ENCODE assay signal across 9 mouse cellular contexts in the genomic region with DNA sequence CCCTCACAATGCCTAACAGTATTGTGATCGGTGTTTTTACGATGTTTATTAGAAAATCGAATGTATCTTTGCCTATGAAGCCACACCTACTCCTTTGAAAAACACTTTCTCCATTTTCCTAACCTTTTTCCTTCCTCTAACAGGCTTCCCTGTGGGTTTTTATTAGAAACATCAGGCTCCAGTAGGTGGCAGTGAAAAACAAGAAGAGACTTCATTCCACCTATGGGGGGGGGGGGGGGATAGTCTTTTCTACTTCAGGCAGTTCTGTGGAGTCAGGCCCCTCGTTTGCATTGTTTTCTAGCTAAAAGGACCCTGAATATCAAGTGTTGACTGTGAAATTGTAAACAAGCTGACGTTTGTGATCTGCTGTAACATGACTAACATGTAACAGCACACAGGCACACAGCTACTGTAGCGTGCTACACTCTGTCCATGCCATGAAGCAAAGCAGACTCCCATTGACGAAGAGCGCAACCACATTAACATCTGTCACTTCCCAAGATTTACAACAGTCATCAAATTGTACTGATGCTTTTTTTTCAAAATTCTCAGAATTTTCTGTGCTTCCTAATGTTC. TPM values are rescaled to one million over a fixed set of nuclear protein-coding genes. Genes with fewer than 3 reads are reported as not detected.
DNase-seq lines count a peak whose midpoint lies in the region; ATAC-seq and TF ChIP-seq lines count a peak whose summit lies in the region.
"Had no signal": no experiment of that assay in that cellular context is flagged by ENCODE, and none has a peak within 500 bp of the region (broad histone marks: within the 10 kb centered on the region; RNA-seq: fewer than 3 reads in every experiment).

No protein-coding gene starts in this region.

- no peaks in the 10 kb centered on the region; the same call in 1 of the 2 replicates for H3K4me1 ChIP-seq in intestine, embryonic 14.5 days (replicated peaks; ENCODE audit: control insufficient read depth, insufficient read depth, low read length)
- no peaks in the 10 kb centered on the region for H3K4me1 ChIP-seq in intestine, embryonic 16.5 days (ENCODE audit: control insufficient read depth, insufficient read depth, low read length)
- H3K4me1 ChIP-seq in forebrain, postnatal 0 days (ENCODE audit: insufficient read depth): no peaks in the 10 kb centered on the region
- H3K4me1 ChIP-seq in midbrain, embryonic 13.5 days (replicated peaks): no peaks in the 10 kb centered on the region
- H3K4me1 ChIP-seq: liver, embryonic 15.5 days had no signal

- 38% methylated on average over 8 of the region's 8 CpGs for whole genome bisulfite sequencing in intestine, embryonic 14.5 days
- WGBS in intestine, embryonic 16.5 days: 45% methylated on average over 8 of the region's 8 CpGs
- 60% methylated on average over 8 of the region's 8 CpGs for WGBS in forebrain, postnatal 0 days
- 65% methylated on average over 8 of the region's 8 CpGs for WGBS in midbrain, embryonic 13.5 days

- TF ChIP-seq CTCF in forebrain, postnatal 0 days (IDR thresholded peaks at IDR 0.05; ENCODE audit: low read depth): peak; percentile 69

- H3K27me3 ChIP-seq in intestine, embryonic 14.5 days (replicated peaks; ENCODE audit: control insufficient read depth, insufficient read depth, low read length): no peaks in the 10 kb centered on the region
- no peaks in the 10 kb centered on the region for H3K27me3 ChIP-seq in intestine, embryonic 16.5 days (replicated peaks; ENCODE audit: control insufficient read depth, insufficient read depth, low read length)
- H3K27me3 ChIP-seq in forebrain, postnatal 0 days (ENCODE audit: insufficient read depth, low read length): no peaks in the 10 kb centered on the region
- no peaks in the 10 kb centered on the region for H3K27me3 ChIP-seq in midbrain, embryonic 13.5 days
- H3K27me3 ChIP-seq: liver, embryonic 15.5 days had no signal

- DNase-seq in intestine, embryonic 14.5 days (ENCODE audit: low spot score): peak; percentile 56
- peak; percentile 23 for DNase-seq in R1 (ENCODE audit: low read depth, low spot score)
- peak; percentile 58 for DNase-seq in forebrain, postnatal 0 days
- no peak for DNase-seq in right cerebral cortex, postnatal 10 days (ENCODE audit: low spot score in 2 of 2)
- no peak for DNase-seq in ovary, postnatal 14 days (ENCODE audit: low spot score)
- DNase-seq in thymus, postnatal 25 days: no peak

- peaks cover 27% of the 10 kb centered on the region for H3K36me3 ChIP-seq in intestine, embryonic 14.5 days (ENCODE audit: control insufficient read depth, insufficient read depth, low read length)
- no peaks in the 10 kb centered on the region for H3K36me3 ChIP-seq in intestine, embryonic 16.5 days (ENCODE audit: control insufficient read depth, insufficient read depth, low read length)
- peaks cover 27% of the 10 kb centered on the region for H3K36me3 ChIP-seq in forebrain, postnatal 0 days (ENCODE audit: insufficient read depth)
- peaks cover 28% of the 10 kb centered on the region for H3K36me3 ChIP-seq in midbrain, embryonic 13.5 days

- no peak overlapping the region for H3K4me2 ChIP-seq in intestine, embryonic 14.5 days (ENCODE audit: low read length)
- no peak overlapping the region for H3K4me2 ChIP-seq in intestine, embryonic 16.5 days (ENCODE audit: low read depth, low read length)
- H3K4me2 ChIP-seq in forebrain, postnatal 0 days (ENCODE audit: low read depth): no peak overlapping the region
- H3K4me2 ChIP-seq in midbrain, embryonic 13.5 days (replicated peaks): no peak overlapping the region
- H3K4me2 ChIP-seq: liver, embryonic 15.5 days had no signal

- H3K27ac ChIP-seq in intestine, embryonic 14.5 days (ENCODE audit: low read depth): no peak overlapping the region
- H3K27ac ChIP-seq in intestine, embryonic 16.5 days (ENCODE audit: low read length): no peak overlapping the region
- H3K27ac ChIP-seq in forebrain, postnatal 0 days (ENCODE audit: low read depth, low read length): no peak overlapping the region
- no peak overlapping the region for H3K27ac ChIP-seq in midbrain, embryonic 13.5 days
- H3K27ac ChIP-seq: liver, embryonic 15.5 days had no signal

- H3K9me3 ChIP-seq in intestine, embryonic 14.5 days (ENCODE audit: control insufficient read depth, low read length): no peaks in the 10 kb centered on the region
- no peaks in the 10 kb centered on the region for H3K9me3 ChIP-seq in intestine, embryonic 16.5 days (ENCODE audit: control insufficient read depth, low read length)
- H3K9me3 ChIP-seq in forebrain, postnatal 0 days (ENCODE audit: low read length): no peaks in the 10 kb centered on the region
- no peaks in the 10 kb centered on the region for H3K9me3 ChIP-seq in midbrain, embryonic 13.5 days
- H3K9me3 ChIP-seq: liver, embryonic 15.5 days had no signal

- ATAC-seq in intestine, embryonic 14.5 days (replicated peaks; ENCODE audit: low FRiP score, low TSS enrichment, low read depth): 0 out of 2 replicates have a peak, but pooled peaks have one; percentile 27
- no peak for ATAC-seq in intestine, embryonic 16.5 days
- ATAC-seq in forebrain, postnatal 0 days: peak; percentile 72
- ATAC-seq in midbrain, embryonic 13.5 days: peak; percentile 63; the same call in 1 of the 2 replicates

- no peak overlapping the region for H3K4me3 ChIP-seq in intestine, embryonic 14.5 days (ENCODE audit: low read depth, low read length)
- H3K4me3 ChIP-seq in intestine, embryonic 16.5 days (ENCODE audit: low read length): no peak overlapping the region
- no peak overlapping the region for H3K4me3 ChIP-seq in forebrain, postnatal 0 days (ENCODE audit: low read depth, low read length)
- no peak overlapping the region for H3K4me3 ChIP-seq in midbrain, embryonic 13.5 days (replicated peaks)
- H3K4me3 ChIP-seq: liver, embryonic 15.5 days had no signal

- H3K9ac ChIP-seq in intestine, embryonic 14.5 days (ENCODE audit: low read length): no peak overlapping the region
- H3K9ac ChIP-seq in intestine, embryonic 16.5 days (ENCODE audit: low read depth, low read length): no peak overlapping the region
- H3K9ac ChIP-seq in forebrain, postnatal 0 days: no peak overlapping the region
- no peak overlapping the region for H3K9ac ChIP-seq in midbrain, embryonic 13.5 days (replicated peaks)
- H3K9ac ChIP-seq: liver, embryonic 15.5 days had no signal

RNA-seq across cellular contexts. Expression of a gene that starts 41.5 kb away (rescaled TPM):
- polyA plus RNA-seq in intestine, embryonic 14.5 days (2014; fragmentation: Nextera tagmentation; extraction: Ambion mirVana): 76.3 and 80.2 TPM in 2 replicates
- polyA plus RNA-seq in intestine, embryonic 16.5 days (2015; fragmentation: Nextera tagmentation; extraction: Ambion mirVana): 48.2 and 50.9 TPM in 2 replicates
- total RNA-seq in forebrain, postnatal 0 days (2014; rRNA removed): 69.6 and 79.8 TPM in 2 replicates
- 42.1 and 53.4 TPM in 2 replicates for polyA plus RNA-seq in forebrain, postnatal 0 days (2015; fragmentation: Nextera tagmentation; extraction: Ambion mirVana)
- 65.0 and 68.5 TPM in 2 replicates for polyA plus RNA-seq in midbrain, embryonic 13.5 days (2015; fragmentation: Nextera tagmentation; extraction: Ambion mirVana)

Comparison
In these comparisons a context has a peak if more than half of its experiments do, and no peak if none do; other contexts are left out.
1. DNase-seq: peak in intestine, embryonic 14.5 days (single experiment), R1 (single experiment) and forebrain, postnatal 0 days (single experiment); none in right cerebral cortex, postnatal 10 days (0 of 2), ovary, postnatal 14 days (single experiment) and thymus, postnatal 25 days (single experiment).